Mouse (Mus musculus) heart, postnatal 10 days (tissue): ENCODE data around the gene Hbq1a. TPM values are rescaled to one million over a fixed set of nuclear protein-coding genes. Genes with fewer than 3 reads are reported as not detected.

Source experiments
- DNase-seq, 2 experiments: peaks; one replicate each; pipeline ENCODE4 v3.0.0; 2021
- intact Hi-C: fragments of 180-260 bp; cut with DNase I; formaldehyde crosslinking; loops from one replicate; pipeline ENCODE4 v1.15.1; 2025
- total RNA-seq, 2 experiments: library from RNA; stranded (reverse); gene quantifications; 2 replicates each; pipeline ENCODE4 v1.2.3; 2021

Hbq1a gene
- total RNA-seq, 2 experiments from 2014 or later = not detected

- intact Hi-C loops = no loop called here
- no peak for DNase-seq
Measured at GRCm38 (mm10) chr11:32320507-32321195, 20.8 kb downstream of the Hbq1a start.

DNA sequence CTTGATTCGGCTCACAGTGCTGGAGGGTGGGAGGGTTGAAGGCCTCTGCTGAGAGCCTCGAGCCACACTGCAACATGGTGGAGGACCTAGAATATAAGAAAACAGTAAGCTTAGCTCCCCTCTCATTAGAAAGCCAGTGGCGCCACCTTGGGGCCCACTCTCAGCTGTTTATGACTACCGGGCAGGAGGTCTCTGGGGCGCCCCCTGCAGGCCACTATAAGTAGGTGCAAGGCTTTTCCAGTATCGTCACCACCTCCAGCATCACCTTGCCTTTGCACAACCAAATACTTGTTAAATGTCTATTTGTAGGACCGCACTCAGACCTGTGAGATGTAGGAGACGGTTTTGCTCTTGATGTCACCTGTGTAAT lies 21.3 kb downstream of the Hbq1a start:
- intact Hi-C loops = no loop called here
- DNase-seq = peak; percentile 65 to 73

- intact Hi-C loops = no loop called here
- peak; percentile 89 to 93 for DNase-seq
Measured at GRCm38 (mm10) chr11:32324609-32325008, 24.7 kb downstream of the Hbq1a start.

- peak; percentile 54 for DNase-seq
- intact Hi-C loops = loop anchor here (1.0 kb wide), 1 partner anchor 8 kb away; no protein-coding TSS in a partner anchor
Measured at GRCm38 (mm10) chr11:32331075-32331474, 31.2 kb downstream of the Hbq1a start.

- no peak for DNase-seq
- intact Hi-C loops = loop anchor here (1.0 kb wide), 1 partner anchor 7 kb away; no protein-coding TSS in a partner anchor
Measured at GRCm38 (mm10) chr11:32331861-32332260, 32.0 kb downstream of the Hbq1a start.

DNA sequence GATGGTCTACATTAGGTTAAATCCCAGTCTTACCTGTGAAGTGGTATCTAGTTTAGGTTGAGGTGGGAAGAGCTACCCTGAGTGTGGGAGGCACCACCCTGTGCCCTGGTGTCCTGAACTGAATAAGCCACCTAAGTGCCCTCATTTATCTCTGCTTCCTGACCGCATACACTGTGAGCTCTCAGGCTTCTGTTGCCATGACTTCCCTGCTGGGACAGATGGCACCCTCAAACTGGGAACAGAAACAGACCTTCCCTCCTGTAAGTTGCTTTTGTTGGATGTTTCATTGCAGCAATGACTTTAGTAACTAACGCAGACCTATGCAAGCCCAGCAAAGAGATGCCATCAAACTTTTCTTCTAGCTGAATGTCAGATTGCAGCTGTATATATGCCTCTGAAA lies 33.4 kb downstream of the Hbq1a start:
- intact Hi-C loops = no loop called here

DNA sequence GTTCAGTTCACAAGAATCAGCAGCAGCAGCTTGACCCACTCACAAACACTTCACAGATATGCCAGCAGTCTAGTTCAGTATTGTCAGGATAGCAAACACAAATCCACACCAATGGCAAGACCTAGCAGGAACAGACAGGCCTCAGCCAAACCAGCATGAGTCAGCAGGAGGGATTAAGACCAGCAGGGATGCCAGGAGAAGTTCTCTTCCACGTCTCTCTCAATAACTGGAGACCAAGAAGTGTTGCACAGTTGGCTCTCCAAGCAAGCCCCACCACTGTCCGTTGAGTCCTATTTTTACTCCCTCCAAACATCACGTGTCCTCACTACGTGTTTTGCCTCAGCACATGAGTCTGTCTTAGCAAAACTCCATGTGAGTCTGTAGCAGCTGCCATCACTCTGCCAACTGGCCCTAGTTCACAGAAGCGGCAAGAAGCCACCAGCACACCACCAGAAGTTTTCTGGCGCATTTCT lies 36.6 kb downstream of the Hbq1a start:
- DNase-seq = no peak
- intact Hi-C loops = no loop called here

More for the DNA sequence above, 33.4 kb downstream of the Hbq1a start:
- no peak for DNase-seq

DNA sequence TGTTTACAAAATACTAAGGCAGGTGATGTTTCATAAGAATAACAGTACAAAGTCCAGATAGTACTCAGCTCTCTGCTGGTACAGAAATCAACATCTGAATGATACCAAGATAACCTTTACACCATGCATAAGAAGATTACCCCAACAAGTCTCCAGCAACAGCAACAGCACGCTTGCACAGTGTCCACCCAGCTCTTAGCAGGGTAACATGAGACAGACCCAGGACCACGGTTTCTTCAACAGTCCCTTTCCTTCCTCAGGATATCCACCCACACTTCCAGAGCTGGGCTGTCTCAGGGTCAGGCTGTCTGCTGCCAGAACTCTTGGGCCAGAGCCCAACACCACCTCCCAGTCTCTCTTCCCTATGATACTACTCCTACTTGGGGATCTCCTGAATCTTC lies 39.3 kb downstream of the Hbq1a start:
- DNase-seq = peak in 1 of 2 experiments; percentile 58
- intact Hi-C loops = loop anchor here (1.0 kb wide), 1 partner anchor 8 kb away; no protein-coding TSS in a partner anchor

DNA sequence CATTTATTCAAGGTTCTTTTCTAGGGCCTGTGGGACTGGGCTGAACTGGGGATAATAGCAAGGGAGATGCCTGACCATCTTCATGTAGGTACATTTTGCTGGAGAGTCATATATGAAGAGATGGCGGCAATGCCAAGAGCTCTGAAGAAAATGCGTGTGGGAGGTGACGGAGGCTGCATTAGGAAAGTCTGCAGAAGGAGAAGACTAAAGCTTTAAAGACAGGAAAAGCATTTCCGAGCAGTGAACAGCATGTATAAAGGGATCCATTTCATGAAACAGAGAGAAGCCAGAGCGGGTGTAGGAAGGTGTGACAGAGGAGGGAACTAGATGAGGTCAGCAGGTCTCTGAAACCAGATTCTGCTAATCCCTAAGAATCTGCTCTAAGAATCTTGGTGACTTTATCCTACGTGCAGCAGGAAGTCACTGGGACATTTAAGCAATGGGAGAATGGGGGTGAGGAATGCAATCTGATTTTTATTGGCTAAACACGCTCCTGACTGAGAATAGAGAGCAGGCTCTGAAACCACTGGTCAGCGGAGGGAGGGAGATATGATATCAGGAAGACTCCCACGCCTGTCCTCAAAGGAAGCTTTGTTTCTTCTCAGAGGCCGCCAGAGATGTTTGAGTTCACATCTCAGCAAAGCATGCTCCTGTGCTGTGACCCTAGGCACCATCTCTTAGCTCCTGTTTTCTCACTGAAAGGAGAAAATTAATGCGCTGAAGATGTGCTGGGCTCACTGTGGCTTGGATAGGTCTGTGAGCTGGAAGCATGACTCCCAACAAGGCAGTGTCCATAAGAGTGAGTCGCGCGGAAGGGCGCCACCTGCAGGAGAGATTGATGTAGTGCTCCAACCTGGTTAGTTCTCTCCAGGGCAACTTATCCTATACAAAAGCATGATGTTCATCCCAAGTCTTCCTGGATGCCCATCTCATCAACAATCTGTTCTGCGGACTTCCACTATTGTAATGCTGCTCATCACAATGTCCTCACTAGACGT lies 40.9 kb downstream of the Hbq1a start:
- DNase-seq = peak in 1 of 2 experiments; percentile 69
- intact Hi-C loops = loop anchor here (5.0 to 10.0 kb wide), 2 partner anchors 112 to 364 kb away; no protein-coding TSS in a partner anchor

DNA sequence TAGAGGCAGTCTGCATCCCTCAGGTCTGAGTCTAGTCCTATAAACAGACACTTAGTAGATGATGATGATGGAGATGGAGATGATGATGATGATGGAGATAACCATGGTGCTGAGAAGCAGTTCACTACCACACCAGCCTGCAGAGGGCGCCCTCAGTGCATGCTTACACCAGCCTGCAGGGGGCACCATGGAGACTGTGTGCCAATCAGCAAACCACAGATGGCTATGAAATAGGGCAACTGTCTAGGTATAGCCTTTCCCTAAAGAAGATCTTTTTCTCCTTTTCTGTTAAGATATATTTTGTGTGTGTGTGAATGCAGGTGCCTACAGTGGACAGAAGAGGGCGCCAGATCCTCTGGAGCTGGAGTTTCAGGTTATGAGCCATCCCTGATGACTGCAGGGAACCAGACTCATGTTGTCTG lies 42.9 kb downstream of the Hbq1a start:
- peak in 1 of 2 experiments; percentile 61 for DNase-seq
- intact Hi-C loops = loop anchor here (2.0 to 10.0 kb wide), 3 partner anchors 110 to 362 kb away; no protein-coding TSS in a partner anchor

- intact Hi-C loops = loop anchor here (2.0 to 10.0 kb wide), 3 partner anchors 109 to 361 kb away; no protein-coding TSS in a partner anchor
- no peak for DNase-seq
Measured at GRCm38 (mm10) chr11:32343350-32343749, 43.5 kb downstream of the Hbq1a start.

- DNase-seq = no peak
- intact Hi-C loops = loop anchor here (5.0 to 10.0 kb wide), 2 partner anchors 37 to 359 kb away; no protein-coding TSS in a partner anchor
Measured at GRCm38 (mm10) chr11:32345504-32346297, 45.8 kb downstream of the Hbq1a start.

DNA sequence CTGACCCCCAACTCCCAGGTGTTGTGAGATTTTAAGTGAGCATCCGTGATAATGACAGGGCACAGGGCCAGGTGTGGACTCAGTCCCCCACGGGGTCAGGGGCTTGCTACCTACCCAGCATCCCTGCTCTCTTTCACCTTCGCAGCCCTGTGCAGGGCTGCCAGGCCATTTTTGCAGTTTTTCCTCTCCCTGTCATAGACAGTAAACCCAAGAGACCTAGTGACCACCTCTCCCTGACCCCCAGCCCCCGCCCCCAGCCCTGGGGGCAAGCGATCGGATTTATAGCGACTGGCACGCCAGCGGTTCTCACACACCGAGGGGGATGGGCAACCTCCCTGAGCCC lies 47.4 kb downstream of the Hbq1a start:
- intact Hi-C loops = loop anchor here (5.0 to 10.0 kb wide), 2 partner anchors 35 to 358 kb away; no protein-coding TSS in a partner anchor
- no peak for DNase-seq

- DNase-seq = peak; percentile 74
- intact Hi-C loops = loop anchor here (5.0 to 10.0 kb wide), 2 partner anchors 34 to 357 kb away; no protein-coding TSS in a partner anchor
Measured at GRCm38 (mm10) chr11:32347607-32348432, 48.0 kb downstream of the Hbq1a start, which contains the start of gene Sh3pxd2b. Sh3pxd2b (plus strand) TSS chr11:32347820.

DNA sequence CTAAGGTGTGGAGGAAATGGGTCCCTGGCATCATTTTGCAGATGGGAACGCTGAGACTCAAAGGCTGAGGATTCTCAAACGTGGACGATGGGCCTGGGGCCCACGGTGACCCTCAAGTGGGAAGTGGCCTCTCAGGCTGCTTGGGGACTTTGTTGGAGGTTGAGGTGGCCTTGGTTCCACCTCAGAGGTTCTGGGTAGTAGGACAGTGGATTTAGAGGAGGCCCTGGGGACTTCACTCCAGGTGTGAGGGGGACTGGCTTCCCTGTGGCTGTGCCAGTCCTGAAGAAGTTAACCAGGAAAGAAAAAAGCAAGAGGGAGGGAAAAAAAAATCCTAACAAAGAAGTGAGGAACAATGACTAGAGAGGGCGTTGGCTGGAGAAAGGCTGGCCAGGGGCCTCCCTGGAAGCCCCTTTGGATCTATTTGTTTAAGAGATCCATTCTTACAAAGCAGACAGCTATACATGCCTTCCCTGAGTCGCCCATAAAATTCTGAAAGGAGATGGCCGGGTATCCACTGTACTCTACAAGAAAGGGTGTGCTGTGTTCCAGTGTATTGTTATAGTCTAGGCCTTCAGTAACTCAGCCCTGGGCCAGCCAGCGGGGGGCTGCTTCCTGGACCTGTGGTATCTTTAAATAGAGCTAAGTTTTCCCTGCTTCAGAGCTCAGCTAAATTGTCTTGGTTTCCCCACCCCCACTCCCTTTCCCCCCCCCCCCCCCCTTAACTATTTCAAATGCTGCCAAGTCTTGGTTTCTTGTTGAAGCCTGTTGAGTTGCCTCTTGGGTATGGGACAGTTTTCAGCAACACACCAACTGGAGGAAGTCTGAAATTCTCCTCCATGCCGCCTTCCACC lies 48.8 kb downstream of the Hbq1a start:
- intact Hi-C loops = loop anchor here (5.0 to 10.0 kb wide), 2 partner anchors 34 to 356 kb away; no protein-coding TSS in a partner anchor
- no peak for DNase-seq

DNA sequence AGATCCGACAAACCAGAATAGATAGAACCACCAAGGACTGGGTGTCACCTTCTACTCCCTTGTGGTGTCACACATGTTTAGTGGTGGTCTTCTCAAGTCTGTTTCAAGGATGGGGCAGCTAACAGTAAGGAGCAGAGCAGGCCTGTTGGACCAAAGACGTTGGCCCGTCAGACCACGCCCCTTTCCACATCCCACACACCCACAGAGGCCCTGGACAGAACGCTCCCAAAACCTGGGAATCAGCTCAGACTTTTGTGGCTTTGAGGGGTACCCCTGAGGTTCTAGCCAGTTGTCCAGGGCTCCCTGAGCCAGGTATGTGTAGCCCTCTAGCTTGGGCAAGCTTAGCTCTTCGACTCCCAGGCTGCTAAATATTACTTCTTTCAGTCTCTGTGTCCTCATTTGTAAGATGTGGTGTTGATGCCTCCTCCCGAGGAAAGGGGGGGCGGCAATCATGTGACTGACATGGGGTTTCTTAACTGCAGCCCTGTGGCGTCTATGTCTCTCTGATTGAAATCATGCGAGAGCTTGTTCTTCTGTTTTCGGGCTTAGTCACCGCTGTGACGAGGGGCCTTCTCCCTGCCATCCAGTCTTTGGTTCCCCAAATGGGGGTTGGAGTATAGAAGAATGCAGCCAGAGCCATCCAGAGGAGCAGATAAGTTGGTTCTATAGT lies 49.5 kb downstream of the Hbq1a start:
- peak; percentile 39 to 59 for DNase-seq
- intact Hi-C loops = loop anchor here (5.0 to 10.0 kb wide), 2 partner anchors 33 to 355 kb away; no protein-coding TSS in a partner anchor
